Mouse (Mus musculus) forebrain, embryonic 11.5 days (tissue): ENCODE data around the gene Zfp57. TPM values are rescaled to one million over a fixed set of nuclear protein-coding genes. Genes with fewer than 3 reads are reported as not detected.

Experiments
- ATAC-seq: fragments of 200-750 bp; cut with Nextera tagmentation; replicated peaks from 2 replicates; pipeline ENCODE4 v1.8.0; 2017; ENCODE audit warnings: moderate TSS enrichment; ENCODE audit not compliant: low FRiP score
- DNase-seq: peaks from one replicate; pipeline ENCODE4 v3.0.0-alpha.2; 2017; ENCODE audit warnings: low spot score
- H3K27ac ChIP-seq: fragments of 300-500 bp; sonication (generic); 2 replicates; pipeline ENCODE4 v1.5.1; 2014; ENCODE audit warnings: low read depth, low read length
- H3K27me3 ChIP-seq: fragments of 300-500 bp; sonication (generic); 2 replicates; pipeline ENCODE4 v1.6.1; 2014; ENCODE audit warnings: mild to moderate bottlenecking, low read length, mixed read lengths; ENCODE audit not compliant: control insufficient read depth, insufficient read depth
- H3K36me3 ChIP-seq: fragments of 300-500 bp; sonication (generic); 2 replicates; pipeline ENCODE4 v1.6.1; 2014; ENCODE audit warnings: mild to moderate bottlenecking, low read length, moderate library complexity, mixed read lengths; ENCODE audit not compliant: control insufficient read depth, insufficient read depth
- H3K4me1 ChIP-seq: fragments of 300-500 bp; sonication (generic); replicated peaks from 2 replicates; pipeline ENCODE4 v1.6.1; 2014; ENCODE audit warnings: low read length, mixed read lengths; ENCODE audit not compliant: control insufficient read depth, insufficient read depth
- H3K4me2 ChIP-seq: fragments of 300-500 bp; sonication (generic); 2 replicates; pipeline ENCODE4 v1.6.1; 2014; ENCODE audit warnings: low read depth, mild to moderate bottlenecking, low read length, moderate library complexity, mixed read lengths; ENCODE audit not compliant: severe bottlenecking
- H3K4me3 ChIP-seq: fragments of 300-500 bp; sonication (generic); 2 replicates; pipeline ENCODE4 v1.5.1; 2014; ENCODE audit warnings: low read depth, low read length
- H3K9ac ChIP-seq: fragments of 300-500 bp; sonication (generic); 2 replicates; pipeline ENCODE4 v1.6.1; 2014; ENCODE audit warnings: low read length
- H3K9me3 ChIP-seq: fragments of 300-500 bp; sonication (generic); 2 replicates; pipeline ENCODE4 v1.6.1; 2016; ENCODE audit warnings: low read length, mixed read lengths; ENCODE audit not compliant: control insufficient read depth
- WGBS: fragments of 180-500 bp; shearing (Covaris S2); extraction: QIAGEN DNeasy Blood & Tissue Kit; methylation state at CpG from one replicate; pipeline ENCODE4 v1.1.7; 2014; 5-methylcytosine and 5-hydroxymethylcytosine counted together
- polyA plus RNA-seq: library from polyadenylated mRNA; unstranded; fragments of >200 nt; fragmentation: Nextera tagmentation; extraction: Ambion mirVana; gene quantifications from 2 replicates; pipeline ENCODE4 v1.2.1, GENCODE M21; 2014

Zfp57 gene
- polyA plus RNA-seq = 130 and 142 TPM in 2 replicates

GRCm38 (mm10) chr17:37000863-37001262 is at the start of gene Zfp57:
Gene Zfp57, plus strand, starts transcription at chr17:37001163.
- Histone ChIP-seq H3K4me3 (peak within 1 kb of the TSS; percentile 59; the same call in 1 of the 2 replicates), H3K27me3 (no peaks in the 10 kb centered on the region), H3K4me1 (peaks cover 2% of the 10 kb centered on the region; the same call in 1 of the 2 replicates), H3K4me2 (peak within 1 kb of the TSS; percentile 65; the same call in 1 of the 2 replicates), H3K27ac (no peak within 1 kb of the TSS), H3K36me3 (no peaks in the 10 kb centered on the region), H3K9me3 (no peaks in the 10 kb centered on the region), H3K9ac (peak within 1 kb of the TSS; percentile 6; the same call in 1 of the 2 replicates)
- DNase-seq = no peak
- ATAC-seq = no peak
- WGBS = 96% methylated on average over 7 of the region's 7 CpGs

- Histone ChIP-seq H3K9ac (no peak overlapping the region), H3K4me3 (no peak overlapping the region), H3K36me3 (no peaks in the 10 kb centered on the region; the same call in 1 of the 2 replicates), H3K9me3 (no peaks in the 10 kb centered on the region), H3K27me3 (no peaks in the 10 kb centered on the region), H3K27ac (no peak overlapping the region), H3K4me1 (no peaks in the 10 kb centered on the region; the same call in 1 of the 2 replicates), H3K4me2 (no peak overlapping the region)
- WGBS = 89% methylated on average over 2 of the region's 2 CpGs
- DNase-seq (no peak), ATAC-seq (no peak)
These were observed 48.3 kb upstream of the Zfp57 start for GRCm38 (mm10) chr17:36952631-36953030.

GRCm38 (mm10) chr17:36953062-36953461 is 47.9 kb upstream of the Zfp57 start:
- Histone ChIP-seq H3K36me3 (no peaks in the 10 kb centered on the region; the same call in 1 of the 2 replicates), H3K4me2 (no peak overlapping the region), H3K9me3 (no peaks in the 10 kb centered on the region), H3K27ac (no peak overlapping the region), H3K4me1 (no peaks in the 10 kb centered on the region; the same call in 1 of the 2 replicates), H3K27me3 (no peaks in the 10 kb centered on the region), H3K4me3 (no peak overlapping the region), H3K9ac (no peak overlapping the region)
- no peak for ATAC-seq
- DNase-seq = no peak
- 86% methylated on average over 1 of the region's 1 CpGs for WGBS

GRCm38 (mm10) chr17:36957999-36958743 is 42.8 kb upstream of the Zfp57 start, which contains the start of the genes Znrd1 and Znrd1as:
Gene Znrd1, minus strand, starts transcription at chr17:36958559.
Gene Znrd1as, plus strand, starts transcription at chr17:36958592.
- ATAC-seq = peak; percentile 97
- H3K4me3 ChIP-seq = peak within 1 kb of the TSS; percentile 73
- H3K9ac ChIP-seq = peak within 1 kb of the TSS; percentile 81
- under 1% methylated on average over 46 of the region's 46 CpGs for WGBS
- no peaks in the 10 kb centered on the region for H3K27me3 ChIP-seq
- no peaks in the 10 kb centered on the region for H3K36me3 ChIP-seq
- H3K27ac ChIP-seq = 0 out of 2 replicates have a peak within 1 kb of the TSS, but pooled peaks have one; percentile 14
- H3K9me3 ChIP-seq = no peaks in the 10 kb centered on the region
- peaks cover 3% of the 10 kb centered on the region; the same call in 1 of the 2 replicates for H3K4me1 ChIP-seq
- peak within 1 kb of the TSS; percentile 66 for H3K4me2 ChIP-seq
- peak; percentile 96 for DNase-seq

GRCm38 (mm10) chr17:36958884-36959283 is 42.1 kb upstream of the Zfp57 start:
- H3K36me3 ChIP-seq = no peaks in the 10 kb centered on the region
- H3K9me3 ChIP-seq = no peaks in the 10 kb centered on the region
- H3K9ac ChIP-seq = peak overlapping the region; percentile 81
- peak overlapping the region; percentile 73 for H3K4me3 ChIP-seq
- H3K4me2 ChIP-seq = peak overlapping the region; percentile 66
- peaks cover 3% of the 10 kb centered on the region; the same call in 1 of the 2 replicates for H3K4me1 ChIP-seq
- no peak for ATAC-seq
- no peak overlapping the region for H3K27ac ChIP-seq
- no peak for DNase-seq
- WGBS = 9% methylated on average over 12 of the region's 12 CpGs
- H3K27me3 ChIP-seq = no peaks in the 10 kb centered on the region

GRCm38 (mm10) chr17:36961125-36961524 is 39.8 kb upstream of the Zfp57 start:
- no peaks in the 10 kb centered on the region for H3K27me3 ChIP-seq
- H3K4me1 ChIP-seq = peaks cover 3% of the 10 kb centered on the region; the same call in 1 of the 2 replicates
- H3K36me3 ChIP-seq = no peaks in the 10 kb centered on the region
- no peak overlapping the region for H3K27ac ChIP-seq
- no peak overlapping the region for H3K4me3 ChIP-seq
- DNase-seq (no peak), ATAC-seq (no peak)
- H3K4me2 ChIP-seq = no peak overlapping the region
- WGBS = 76% methylated on average over 1 of the region's 1 CpGs
- H3K9ac ChIP-seq = no peak overlapping the region
- H3K9me3 ChIP-seq = no peaks in the 10 kb centered on the region

- Histone ChIP-seq H3K9me3 (no peaks in the 10 kb centered on the region), H3K36me3 (no peaks in the 10 kb centered on the region), H3K9ac (no peak overlapping the region), H3K4me3 (no peak overlapping the region), H3K4me2 (no peak overlapping the region), H3K27me3 (no peaks in the 10 kb centered on the region), H3K4me1 (no peaks in the 10 kb centered on the region), H3K27ac (no peak overlapping the region)
- WGBS = 84% methylated on average over 1 of the region's 1 CpGs
- ATAC-seq (no peak), DNase-seq (no peak)
These were observed 34.1 kb upstream of the Zfp57 start for GRCm38 (mm10) chr17:36966875-36967274.

GRCm38 (mm10) chr17:36970316-36970890 is 30.6 kb upstream of the Zfp57 start:
- Histone ChIP-seq H3K27me3 (no peaks in the 10 kb centered on the region), H3K27ac (no peak overlapping the region), H3K9ac (no peak overlapping the region), H3K36me3 (no peaks in the 10 kb centered on the region), H3K4me1 (no peaks in the 10 kb centered on the region), H3K4me3 (no peak overlapping the region), H3K4me2 (no peak overlapping the region), H3K9me3 (no peaks in the 10 kb centered on the region)
- ATAC-seq (no peak), DNase-seq (no peak)
- WGBS = 86% methylated on average over 14 of the region's 14 CpGs
